Mouse (Mus musculus) myocyte (in vitro differentiated cells): ENCODE measurements around the gene Eno4. TPM values are rescaled to one million over a fixed set of nuclear protein-coding genes. Genes with fewer than 3 reads are reported as not detected.

Experiments used
- H3K27me3 ChIP-seq: one replicate; pipeline ENCODE4 v1.6.1; 2011; ENCODE audit not compliant: control insufficient read depth, insufficient read depth, insufficient read length
- H3K36me3 ChIP-seq: one replicate; pipeline ENCODE4 v1.6.1; 2011; ENCODE audit not compliant: control insufficient read depth, insufficient read depth
- H3K4me2 ChIP-seq: one replicate; pipeline ENCODE4 v1.6.1; 2011; ENCODE audit warnings: low read depth, control low read depth
- H3K4me3 ChIP-seq: one replicate; pipeline ENCODE4 v1.5.1; 2011; ENCODE audit warnings: mild to moderate bottlenecking, control low read depth, moderate library complexity
- H3K79me2 ChIP-seq: one replicate; pipeline ENCODE4 v1.6.1; 2011; ENCODE audit not compliant: control insufficient read depth, insufficient read depth
- H3ac ChIP-seq: one replicate; pipeline ENCODE4 v1.6.1; 2011; ENCODE audit not compliant: control insufficient read depth, insufficient read length
- CEBPB ChIP-seq: IDR thresholded peaks from 2 replicates; pipeline ENCODE4 v1.6.1; 2011; ENCODE audit warnings: mild to moderate bottlenecking, moderate library complexity; ENCODE audit not compliant: poor library complexity, insufficient read depth, severe bottlenecking
- E2F4 ChIP-seq: IDR thresholded peaks from one replicate; pipeline ENCODE4 v1.6.1; 2011; ENCODE audit warnings: mild to moderate bottlenecking, control low read depth, moderate library complexity; ENCODE audit not compliant: insufficient read depth
- MAX ChIP-seq: IDR thresholded peaks from one replicate; pipeline ENCODE4 v1.6.1; 2011; ENCODE audit warnings: low read depth, mild to moderate bottlenecking, control low read depth
- MYOD1 ChIP-seq, 3 experiments: IDR thresholded peaks; one replicate each; pipeline ENCODE4 v1.6.1; 2011; ENCODE audit warnings: control low read depth in 2 of 3, low read depth in 2 of 3, mild to moderate bottlenecking in 2 of 3, moderate library complexity in 1 of 3; ENCODE audit not compliant: insufficient read length in 2 of 3, control insufficient read depth in 1 of 3
- MYOG ChIP-seq, 3 experiments: IDR thresholded peaks; one replicate each; pipeline ENCODE4 v1.6.1; 2011; ENCODE audit warnings: control low read depth in 2 of 3, low read depth in 2 of 3, mild to moderate bottlenecking in 2 of 3; ENCODE audit not compliant: insufficient read length in 2 of 3, control insufficient read depth in 1 of 3, insufficient read depth in 1 of 3
- POLR2AphosphoS2 ChIP-seq: IDR thresholded peaks from one replicate; pipeline ENCODE4 v1.6.1; 2011; ENCODE audit warnings: low read depth, control low read depth; ENCODE audit not compliant: insufficient read length
- REST ChIP-seq: IDR thresholded peaks from one replicate; pipeline ENCODE4 v1.6.1; 2011; ENCODE audit warnings: mild to moderate bottlenecking, control low read depth, moderate library complexity; ENCODE audit not compliant: insufficient read depth, insufficient read length
- SRF ChIP-seq: IDR thresholded peaks from one replicate; pipeline ENCODE4 v1.6.1; 2011; ENCODE audit warnings: low read depth; ENCODE audit not compliant: control insufficient read depth, insufficient read length
- TCF12 ChIP-seq: IDR thresholded peaks from one replicate; pipeline ENCODE4 v1.6.1; 2011; ENCODE audit warnings: mild to moderate bottlenecking, control low read depth; ENCODE audit not compliant: poor library complexity, insufficient read depth, severe bottlenecking
- TCF3 ChIP-seq: IDR thresholded peaks from one replicate; pipeline ENCODE4 v1.6.1; 2011; ENCODE audit warnings: low read depth, control low read depth; ENCODE audit not compliant: insufficient read length
- USF1 ChIP-seq: IDR thresholded peaks from one replicate; pipeline ENCODE4 v1.6.1; 2011; ENCODE audit warnings: low read depth, mild to moderate bottlenecking, control low read depth, moderate library complexity
- polyA plus RNA-seq: library from polyadenylated mRNA; unstranded; fragments of >200 nt; fragmentation: generic; extraction: Trizol; gene quantifications from one replicate; pipeline ENCODE4 v1.2.1, GENCODE M21; 2012; ENCODE audit warnings: missing spikeins

Eno4 gene
- polyA plus RNA-seq, 1 experiment: 0.13 TPM

GRCm38 (mm10) chr19:58978401-58979171 is 35.4 kb downstream of the Eno4 start:
- TF ChIP-seq SRF (no peak), REST (no peak), USF1 (peak; percentile 85), E2F4 (no peak), MYOD1 (IDR thresholded peaks at IDR 0.05; ENCODE audit: control insufficient read depth in 1 of 3, insufficient read length in 2 of 3, low read depth in 2 of 3) (no peak), POLR2AphosphoS2 (no peak)
- Histone ChIP-seq H3K79me2 (no peaks in the 10 kb centered on the region), H3ac (no peak overlapping the region), H3K27me3 (no peaks in the 10 kb centered on the region), H3K4me3 (peak overlapping the region; percentile 11), H3K4me2 (peak overlapping the region; percentile 82), H3K36me3 (no peaks in the 10 kb centered on the region)

GRCm38 (mm10) chr19:58979436-58980055 is 36.3 kb downstream of the Eno4 start:
- TF ChIP-seq CEBPB: 0 out of 2 replicates have a peak, but pooled peaks have one; percentile 21
- TF ChIP-seq MYOD1 (IDR thresholded peaks at IDR 0.05; ENCODE audit: control insufficient read depth in 1 of 3, insufficient read length in 2 of 3, low read depth in 2 of 3): peak in 1 of 3 experiments; percentile 39
- no peak for TF ChIP-seq POLR2AphosphoS2
- TF ChIP-seq MYOG (IDR thresholded peaks at IDR 0.05; ENCODE audit: control insufficient read depth in 1 of 3, insufficient read depth in 1 of 3, insufficient read length in 2 of 3, low read depth in 2 of 3): no peak
- Histone ChIP-seq H3K4me3 (peak overlapping the region; percentile 11), H3K27me3 (no peaks in the 10 kb centered on the region), H3K79me2 (no peaks in the 10 kb centered on the region), H3K36me3 (no peaks in the 10 kb centered on the region), H3ac (no peak overlapping the region), H3K4me2 (peak overlapping the region; percentile 82)

- TF ChIP-seq POLR2AphosphoS2 (no peak), MAX (no peak), TCF12 (no peak), MYOD1 (IDR thresholded peaks at IDR 0.05; ENCODE audit: control insufficient read depth in 1 of 3, insufficient read length in 2 of 3, low read depth in 2 of 3) (no peak), USF1 (no peak), REST (no peak), CEBPB (no peak), E2F4 (no peak), SRF (no peak), MYOG (IDR thresholded peaks at IDR 0.05; ENCODE audit: control insufficient read depth in 1 of 3, insufficient read depth in 1 of 3, insufficient read length in 2 of 3, low read depth in 2 of 3) (no peak)
- Histone ChIP-seq H3K4me2 (peak overlapping the region; percentile 82), H3K79me2 (no peaks in the 10 kb centered on the region), H3K27me3 (no peaks in the 10 kb centered on the region), H3K4me3 (peak overlapping the region; percentile 11), H3K36me3 (no peaks in the 10 kb centered on the region), H3ac (no peak overlapping the region)
These were observed 36.8 kb downstream of the Eno4 start for GRCm38 (mm10) chr19:58980056-58980440.

DNA sequence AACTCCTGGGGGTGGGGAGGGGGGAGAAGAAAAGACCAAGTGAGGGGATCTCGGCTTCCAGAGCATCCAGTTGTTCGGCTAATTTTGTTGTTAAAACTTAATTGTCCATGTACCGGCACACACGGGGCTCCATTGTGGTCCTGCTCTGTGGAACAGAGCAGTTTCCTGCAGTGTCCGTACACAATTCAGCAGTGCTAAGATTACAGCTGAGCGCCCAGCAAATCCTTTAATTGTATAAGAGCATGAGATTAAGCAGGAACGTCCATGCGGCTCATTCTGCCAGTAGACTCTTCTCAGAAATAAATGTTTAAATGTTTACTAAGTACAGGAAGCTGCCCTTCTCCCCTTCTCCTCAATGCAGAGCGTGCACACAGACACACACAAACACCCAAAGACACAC is 38.3 kb downstream of the Eno4 start:
- TF ChIP-seq TCF3: no peak
- TF ChIP-seq USF1: no peak
- no peak for TF ChIP-seq REST
- TF ChIP-seq TCF12: no peak
- no peak for TF ChIP-seq E2F4

DNA sequence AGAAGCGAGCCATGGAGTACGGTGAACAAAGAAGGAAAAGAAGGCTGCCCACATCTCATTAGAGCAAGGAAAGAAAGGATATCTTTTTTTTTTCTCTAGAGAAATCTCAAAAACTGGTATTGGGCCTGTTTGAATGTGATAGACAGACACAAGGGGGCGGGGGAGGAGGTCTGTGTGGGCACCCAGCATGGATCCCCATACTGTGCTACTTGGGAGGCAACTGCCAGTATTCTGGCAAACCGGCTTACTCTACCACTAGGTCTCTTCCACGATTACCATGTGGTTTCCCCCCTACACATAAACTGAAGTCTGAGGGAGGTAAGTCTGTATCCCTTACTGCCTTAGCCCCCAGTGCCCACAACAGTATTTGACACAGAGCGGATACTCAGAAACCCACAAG is 59.6 kb downstream of the Eno4 start:
- Histone ChIP-seq H3K4me2 (no peak overlapping the region), H3K79me2 (no peaks in the 10 kb centered on the region), H3K4me3 (no peak overlapping the region), H3K36me3 (no peaks in the 10 kb centered on the region), H3K27me3 (peaks cover 6% of the 10 kb centered on the region), H3ac (no peak overlapping the region)
- TF ChIP-seq MAX (no peak), MYOG (IDR thresholded peaks at IDR 0.05; ENCODE audit: control insufficient read depth in 1 of 3, insufficient read depth in 1 of 3, insufficient read length in 2 of 3, low read depth in 2 of 3) (no peak), TCF12 (no peak), E2F4 (no peak), USF1 (no peak), POLR2AphosphoS2 (no peak), REST (no peak)

More for the DNA sequence above, 38.3 kb downstream of the Eno4 start:
- Histone ChIP-seq H3ac (no peak overlapping the region), H3K27me3 (no peaks in the 10 kb centered on the region), H3K79me2 (no peaks in the 10 kb centered on the region), H3K4me3 (no peak overlapping the region), H3K4me2 (no peak overlapping the region), H3K36me3 (no peaks in the 10 kb centered on the region)
